Mouse (Mus musculus): ENCODE data around the gene Hdgfl2.
A peak's percentile ranks its signal among the peaks of the same experiment; 100 is the strongest.

Gene Hdgfl2

DNA sequence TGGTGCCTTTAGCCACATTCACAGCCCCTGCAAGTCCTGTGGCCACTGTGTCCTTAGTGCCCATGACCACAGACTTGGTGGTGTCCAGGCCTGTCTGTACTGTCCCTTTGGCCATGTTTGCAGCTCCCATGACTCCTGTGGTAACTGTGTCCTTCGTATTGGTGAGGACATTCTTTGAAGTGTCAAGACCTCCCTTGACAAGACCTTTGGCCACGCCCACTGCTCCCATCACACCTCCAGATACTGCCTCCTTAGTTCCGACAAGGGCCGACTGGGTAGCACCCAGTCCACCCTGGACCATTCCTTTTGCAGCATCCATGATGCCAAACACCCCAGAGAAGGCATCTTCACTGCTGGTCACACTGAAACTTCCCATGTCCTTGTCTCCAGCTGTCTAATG lies 27.5 kb downstream of the Hdgfl2 start:
- DNase-seq: no peak

DNA sequence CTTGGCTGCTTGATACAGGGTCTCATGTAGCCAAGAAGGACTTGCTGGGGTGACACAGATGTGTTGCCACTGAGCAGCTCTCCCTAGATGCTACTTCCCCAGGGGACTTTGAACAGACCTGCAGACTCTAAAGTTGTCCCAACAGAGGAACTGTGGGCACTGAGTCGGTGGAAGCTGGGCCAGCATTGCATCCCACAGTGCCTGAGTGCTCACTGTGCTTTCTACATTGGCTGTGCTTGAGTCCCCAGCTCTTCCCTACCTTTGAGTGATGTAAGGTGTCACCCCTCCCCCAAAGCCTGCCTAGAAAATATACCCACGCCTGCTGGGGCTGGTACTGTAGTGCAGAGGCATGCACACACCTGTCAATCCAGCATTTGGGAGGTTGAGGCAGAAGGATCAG lies 28.3 kb downstream of the Hdgfl2 start:
- DNase-seq: no peak

DNA sequence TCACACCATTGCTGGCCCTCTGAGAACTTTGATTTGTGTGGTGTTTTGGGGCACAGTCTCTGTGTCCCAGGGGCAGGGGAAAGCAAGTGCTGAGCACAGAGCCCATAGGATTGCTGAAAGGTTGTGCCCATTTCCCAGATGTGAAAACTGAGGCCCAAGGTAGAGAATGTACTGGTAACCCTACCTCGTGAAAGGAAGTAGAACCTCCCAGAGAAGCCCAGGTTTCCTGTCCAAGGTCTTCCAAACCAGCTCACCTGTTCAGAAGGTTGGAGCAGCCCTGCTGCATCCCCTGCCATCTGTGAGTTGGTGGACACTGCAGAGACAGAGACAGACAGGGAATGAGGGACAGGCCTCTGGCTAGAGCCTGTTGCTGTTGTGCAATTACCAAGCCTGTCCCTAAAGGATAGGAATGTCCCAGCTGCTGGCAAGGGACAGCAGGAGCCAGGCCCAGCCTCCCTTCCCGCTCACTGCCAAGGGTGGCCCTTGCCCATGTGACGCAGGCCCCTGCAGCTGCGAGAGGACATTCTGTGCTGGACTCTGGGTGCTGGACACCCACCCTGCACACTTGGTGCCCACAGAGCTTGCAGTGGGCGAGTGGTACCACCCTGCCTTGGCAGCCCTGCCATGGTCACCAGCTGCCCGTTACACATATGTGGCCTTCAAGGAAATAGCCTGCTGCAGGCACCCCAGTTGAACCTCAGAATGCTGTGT lies 29.1 kb downstream of the Hdgfl2 start:
- peak; percentile 91 for DNase-seq

DNA sequence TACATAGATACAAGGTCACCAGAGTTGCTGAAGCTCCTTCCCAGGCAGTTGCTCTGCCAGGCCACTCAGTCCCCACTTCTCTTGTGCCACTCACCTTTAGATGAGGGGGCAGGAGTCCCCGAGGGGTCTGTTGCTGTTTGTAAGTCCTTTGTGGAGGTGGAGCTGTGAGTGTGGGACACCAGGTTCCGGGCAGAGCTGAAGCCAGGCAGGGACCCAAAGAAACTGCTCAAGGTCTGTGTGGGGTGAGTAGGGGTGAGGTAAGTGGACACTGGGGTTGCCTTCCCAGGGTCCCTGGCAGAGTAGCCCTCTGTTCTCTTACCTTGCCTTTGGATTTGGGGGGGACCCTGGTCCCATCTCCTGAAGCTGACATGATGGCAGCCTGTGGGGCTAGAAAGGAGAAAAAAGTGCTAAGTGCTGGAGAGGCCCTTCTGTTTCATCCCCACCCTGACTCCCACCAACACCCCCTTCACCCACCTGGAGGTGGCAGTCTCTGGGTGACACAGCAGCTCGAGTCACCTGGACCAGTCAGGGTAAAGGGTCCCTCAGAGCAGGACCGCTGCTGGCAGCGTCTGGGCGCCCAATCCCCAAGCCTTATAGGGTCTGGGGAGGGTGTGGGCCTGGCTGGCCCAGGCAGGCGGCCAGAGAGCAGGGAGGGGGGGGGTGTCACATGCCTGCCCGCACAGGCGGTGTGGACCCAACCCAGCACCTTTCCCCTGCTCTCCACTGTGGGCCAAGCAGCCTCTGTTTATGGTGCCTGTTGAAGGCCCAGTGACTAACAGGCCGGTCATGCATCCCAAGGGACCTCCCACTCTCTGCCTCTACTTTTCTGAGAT lies 30.0 kb downstream of the Hdgfl2 start, which contains the start of gene Plin4:
Gene Plin4, minus strand, starts transcription at position 585 of the 833 bp plus-strand sequence.
- no peak for DNase-seq

- DNase-seq: no peak
These were observed 31.1 kb downstream of the Hdgfl2 start for GRCm38 (mm10) chr17:56110571-56110970.

DNA sequence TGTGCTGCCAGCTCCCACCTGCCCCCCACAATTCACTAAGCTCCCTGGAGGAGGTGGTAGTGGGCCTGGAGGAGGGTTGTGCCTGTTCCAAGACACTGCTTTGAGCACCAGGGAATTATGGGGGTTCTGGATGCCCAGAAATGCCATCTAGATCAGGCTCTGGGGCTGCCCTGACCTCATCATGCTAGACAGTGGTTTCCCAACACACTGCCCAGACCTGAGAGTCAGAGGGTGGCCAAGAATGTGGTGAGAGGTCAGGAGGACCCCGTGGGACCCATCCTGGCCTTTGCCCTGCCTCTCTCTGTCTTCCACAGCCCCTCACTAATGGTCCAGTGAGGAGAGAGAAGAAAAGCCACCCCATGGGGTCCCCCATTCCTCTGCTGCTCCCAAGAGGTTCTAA lies 31.6 kb downstream of the Hdgfl2 start:
- no peak for DNase-seq

DNA sequence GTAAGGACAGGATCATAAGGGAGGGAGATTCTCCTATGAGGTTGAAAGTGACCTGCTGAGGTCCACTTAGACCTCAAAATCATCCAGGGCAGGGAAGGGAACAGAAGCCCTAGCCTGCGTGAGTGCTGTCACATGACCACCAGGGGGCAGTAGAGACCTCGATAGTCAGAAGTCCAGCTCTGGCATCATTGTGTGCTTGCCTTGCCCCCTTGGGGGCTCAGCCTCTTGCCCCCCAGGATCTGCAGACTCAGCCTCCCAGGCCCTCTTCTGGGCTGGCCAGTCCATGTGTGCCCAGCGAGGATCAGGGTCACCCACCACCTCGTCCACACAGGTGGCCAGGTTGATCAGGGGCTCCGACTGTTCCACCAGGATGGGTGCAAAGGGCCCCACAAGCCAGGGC lies 32.4 kb downstream of the Hdgfl2 start:
- DNase-seq: no peak

GRCm38 (mm10) chr17:56112743-56113142 lies 33.3 kb downstream of the Hdgfl2 start:
- no peak for DNase-seq

DNA sequence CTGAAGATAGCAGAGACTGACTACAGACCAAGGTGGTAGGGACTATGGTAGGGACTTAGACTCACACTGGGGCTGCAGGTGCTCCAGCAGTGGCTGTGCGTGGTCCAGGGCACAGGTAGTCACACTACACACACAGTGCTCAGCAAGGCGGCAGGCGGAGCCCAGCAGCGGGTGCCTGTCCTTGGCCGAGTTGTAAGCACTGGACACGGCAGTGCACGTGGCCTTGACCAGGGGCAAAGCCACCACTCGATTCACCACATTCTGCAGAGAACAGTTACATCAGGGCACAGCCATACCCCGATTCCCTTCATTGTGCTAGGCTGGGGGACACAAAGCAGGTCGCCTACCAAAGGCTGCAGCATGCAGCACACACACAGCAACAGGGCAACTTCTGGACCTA lies 36.8 kb downstream of the Hdgfl2 start:
- DNase-seq: no peak

GRCm38 (mm10) chr17:56117251-56117710 lies 37.8 kb downstream of the Hdgfl2 start, which contains the start of gene Plin5:
Plin5 (minus strand) TSS chr17:56117596.
- DNase-seq: no peak

DNA sequence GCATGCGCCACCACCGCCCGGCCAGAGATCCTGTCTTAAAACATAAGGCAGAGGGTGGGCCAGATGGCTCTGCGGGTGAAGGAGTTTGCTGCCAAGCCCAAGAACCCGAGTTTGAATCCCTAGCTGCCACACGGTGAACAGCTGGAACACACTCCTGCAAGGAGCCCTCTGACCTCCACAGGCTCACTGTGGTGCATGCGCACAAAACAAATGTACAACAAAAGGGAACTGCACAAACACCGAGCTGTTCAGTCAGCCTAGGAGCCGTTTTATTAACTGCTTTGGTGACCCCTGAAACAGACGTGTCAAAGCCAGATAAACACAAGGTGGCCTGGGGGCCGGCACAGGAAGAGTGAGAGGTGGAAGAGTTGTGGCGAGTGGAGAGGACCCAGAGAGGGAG lies 40.0 kb downstream of the Hdgfl2 start:
- no peak for DNase-seq

GRCm38 (mm10) chr17:56119981-56120880 lies 40.8 kb downstream of the Hdgfl2 start:
- no peak for DNase-seq

GRCm38 (mm10) chr17:56121826-56122225 lies 42.4 kb downstream of the Hdgfl2 start, which contains the start of gene Lrg1:
Lrg1 (minus strand) TSS chr17:56122001.
- DNase-seq: no peak

GRCm38 (mm10) chr17:56123161-56123560 lies 43.7 kb downstream of the Hdgfl2 start:
- no peak for DNase-seq

GRCm38 (mm10) chr17:56123681-56124340 lies 44.4 kb downstream of the Hdgfl2 start:
- no peak for DNase-seq

DNA sequence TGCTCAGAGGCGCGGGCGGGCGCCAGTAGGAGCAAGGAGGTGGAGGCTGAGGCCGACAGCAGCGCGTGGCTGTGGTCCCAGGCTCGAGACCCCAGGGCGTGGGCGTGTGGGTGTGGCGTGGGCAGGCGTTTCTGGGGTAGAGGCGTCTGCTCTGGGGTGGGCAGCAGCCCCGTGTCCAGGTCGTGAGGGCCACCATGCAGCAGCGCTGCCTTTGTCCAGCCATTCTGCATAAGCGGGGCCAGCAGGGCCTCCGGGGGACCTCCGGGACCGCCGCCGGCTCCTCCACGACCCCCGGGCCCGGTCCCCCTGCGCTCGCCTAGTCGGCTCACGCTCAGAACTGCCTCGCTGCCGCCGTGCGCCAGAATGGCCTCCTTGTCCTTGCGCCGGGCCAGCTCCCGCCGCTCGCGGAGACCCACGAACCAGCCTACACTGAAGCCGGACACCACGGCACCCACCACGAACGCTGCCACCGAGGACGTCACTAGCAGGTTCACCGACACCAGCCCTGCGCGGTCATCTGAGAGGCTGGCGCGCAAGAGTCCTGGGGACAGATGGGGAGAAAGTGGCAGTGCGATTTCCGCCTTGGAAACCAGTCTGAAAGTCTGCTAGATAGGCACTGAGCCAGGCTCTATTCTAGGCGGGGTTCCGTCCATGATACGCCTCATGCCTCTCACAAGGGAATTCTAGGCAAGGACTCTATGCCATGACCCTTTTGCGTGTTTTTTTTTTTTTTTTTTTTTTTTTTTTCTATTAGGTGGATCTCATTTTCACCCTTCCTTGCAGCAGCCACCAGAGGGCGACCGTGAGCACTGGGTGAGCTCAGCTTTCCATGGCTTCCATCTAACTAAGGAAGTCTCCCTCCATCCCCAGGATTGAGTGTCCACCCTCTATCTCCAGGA lies 45.2 kb downstream of the Hdgfl2 start:
- no peak for DNase-seq

GRCm38 (mm10) chr17:56125276-56125630 lies 45.8 kb downstream of the Hdgfl2 start:
- no peak for DNase-seq

- DNase-seq: no peak
These were observed 46.7 kb downstream of the Hdgfl2 start for GRCm38 (mm10) chr17:56126175-56126574.

DNA sequence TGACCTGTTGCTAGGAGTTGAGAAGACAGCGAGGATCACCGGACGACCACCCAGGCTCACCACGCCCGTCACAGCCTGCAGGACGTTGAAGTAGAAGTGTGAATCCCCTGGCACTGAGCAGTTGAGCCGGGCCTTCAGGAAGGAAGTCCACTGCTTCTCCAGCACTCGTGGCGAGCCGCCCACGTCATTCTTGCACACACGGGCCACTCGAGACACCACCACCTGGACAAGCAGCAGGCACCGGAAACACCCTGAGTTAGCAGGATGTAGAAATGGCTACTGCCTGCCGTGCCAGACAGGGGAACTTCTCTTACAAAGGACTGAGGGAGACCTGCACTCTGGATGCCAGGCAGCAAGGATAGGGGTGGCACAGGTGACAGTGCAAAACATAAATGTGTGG lies 48.8 kb downstream of the Hdgfl2 start:
- peak; percentile 4 for DNase-seq

GRCm38 (mm10) chr17:56131136-56131535 lies 51.7 kb downstream of the Hdgfl2 start:
- DNase-seq: no peak

- DNase-seq: no peak
These were observed 52.4 kb downstream of the Hdgfl2 start for GRCm38 (mm10) chr17:56131814-56132213.
